Mouse (Mus musculus) right cerebral cortex, adult 2 months (tissue): Measurements from ENCODE around the gene Pappa2.

Source experiments
- DNase-seq, 2 experiments: peaks; one replicate each; pipeline ENCODE4 v3.0.0; 2021 to 2022; ENCODE audit warnings: low spot score in 2 of 2

Gene Pappa2

DNA sequence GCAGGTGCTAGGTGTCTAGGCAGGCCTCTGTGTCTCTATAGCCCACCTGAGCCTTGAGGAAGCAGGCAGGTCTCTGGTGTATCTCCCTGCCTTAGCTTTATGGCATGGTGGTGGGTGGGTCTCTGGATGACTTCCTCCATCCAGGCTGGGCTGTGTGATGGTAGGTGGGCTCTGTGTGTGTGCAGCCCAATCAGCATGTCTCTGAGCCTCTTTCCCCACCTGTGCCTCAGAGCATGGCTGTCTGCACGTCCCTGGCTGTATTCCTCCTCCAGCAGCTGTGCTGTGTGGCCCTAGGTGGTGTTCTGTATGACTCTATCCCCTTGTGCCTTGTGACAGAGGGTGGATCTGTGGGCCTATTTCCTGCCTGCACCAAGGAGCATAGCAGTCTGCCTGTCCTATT, at the start of gene Pappa2:
Pappa2 (minus strand) TSS at position 101 of the 400 bp plus-strand sequence.
- DNase-seq = no peak

DNA sequence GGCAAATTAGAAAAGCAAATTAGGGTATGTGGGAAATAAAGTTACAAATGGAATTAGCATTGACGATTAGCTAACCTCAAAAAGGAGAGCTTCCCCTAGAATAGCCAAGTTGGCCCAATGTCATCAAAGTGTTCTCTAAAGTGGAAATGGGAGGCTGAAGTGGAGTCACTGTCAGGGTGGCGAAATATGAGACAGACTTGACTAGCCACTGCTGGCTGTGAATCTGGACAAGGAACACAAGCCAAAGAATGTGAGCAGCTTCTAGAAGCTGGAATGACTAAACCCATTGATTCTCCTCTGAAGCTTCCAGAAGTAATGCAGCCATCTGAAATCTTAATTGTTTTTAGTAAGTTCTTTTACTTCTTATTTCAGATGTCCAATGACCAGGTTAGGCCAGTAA, 48.8 kb upstream of the Pappa2 start:
- no peak for DNase-seq

GRCm38 (mm10) chr1:159014940-159015660, 34.8 kb upstream of the Pappa2 start:
- DNase-seq = no peak

- no peak for DNase-seq
Observed at GRCm38 (mm10) chr1:158987042-158987441, 6.8 kb upstream of the Pappa2 start.

- DNase-seq = no peak
Observed at GRCm38 (mm10) chr1:158962340-158962739, 17.9 kb downstream of the Pappa2 start.

GRCm38 (mm10) chr1:158960984-158961383, 19.3 kb downstream of the Pappa2 start:
- no peak for DNase-seq

GRCm38 (mm10) chr1:158960549-158960948, 19.7 kb downstream of the Pappa2 start:
- no peak for DNase-seq

DNA sequence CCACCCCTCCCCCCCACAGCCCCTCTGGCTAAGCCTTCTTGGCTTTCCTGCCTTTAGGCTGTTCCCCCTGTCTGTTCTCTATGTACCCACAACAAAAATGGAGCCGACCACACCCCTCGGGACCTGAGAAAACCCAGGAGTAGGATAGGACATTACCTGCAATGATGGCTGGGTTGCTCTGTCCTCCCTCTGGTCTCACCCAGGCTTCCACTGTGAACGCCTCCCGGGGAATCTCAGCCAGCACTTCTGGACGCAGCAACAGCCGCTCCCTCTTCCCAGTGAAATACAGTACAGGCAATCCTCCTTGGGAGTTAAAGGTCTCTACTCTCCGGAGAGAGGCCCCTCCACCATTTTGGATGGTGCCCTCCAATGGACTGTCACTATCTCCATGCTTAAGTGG, 23.9 kb downstream of the Pappa2 start:
- DNase-seq = no peak

GRCm38 (mm10) chr1:158954785-158955184, 25.5 kb downstream of the Pappa2 start:
- DNase-seq = no peak

DNA sequence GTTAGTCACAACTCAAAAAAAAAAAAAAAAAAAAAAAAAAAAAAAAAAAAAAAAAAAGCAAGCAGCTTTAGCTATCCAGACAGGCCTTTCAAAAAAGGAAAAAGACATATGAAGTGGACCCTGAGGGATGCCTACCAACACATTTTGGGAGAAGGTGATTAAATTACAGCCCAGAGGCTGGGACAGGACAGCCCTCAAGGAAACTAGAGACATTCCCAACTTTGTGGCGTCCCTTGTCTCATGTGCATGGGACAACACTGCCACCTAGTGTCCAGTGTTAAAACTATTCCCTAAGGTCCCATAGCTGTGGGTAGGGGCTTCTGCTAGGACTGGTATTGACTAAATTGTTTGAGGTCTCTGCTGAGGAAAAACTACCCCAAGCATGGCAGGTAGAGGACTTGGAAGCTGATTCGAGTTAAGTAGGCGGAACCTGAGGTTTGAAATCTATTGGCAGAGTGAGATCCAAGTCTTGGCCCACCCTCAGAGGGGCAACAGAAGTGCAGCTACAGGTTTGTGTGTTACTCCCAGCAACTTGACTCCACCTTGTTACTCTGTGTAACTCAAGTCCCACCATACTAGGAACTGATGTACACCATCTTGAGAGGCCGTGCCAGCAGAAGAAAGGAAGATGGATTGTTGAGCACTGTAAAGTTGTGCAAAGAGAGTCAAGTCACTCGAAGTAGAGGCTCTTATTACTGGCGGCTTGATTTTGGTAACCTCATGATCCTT, 26.6 kb downstream of the Pappa2 start:
- DNase-seq = peak; percentile 64 to 75

- DNase-seq = no peak
Observed at GRCm38 (mm10) chr1:158949041-158949440, 31.2 kb downstream of the Pappa2 start.

- DNase-seq = no peak
Observed at GRCm38 (mm10) chr1:158947981-158948735, 32.1 kb downstream of the Pappa2 start.

- DNase-seq = no peak
Observed at GRCm38 (mm10) chr1:158944936-158945335, 35.4 kb downstream of the Pappa2 start.

DNA sequence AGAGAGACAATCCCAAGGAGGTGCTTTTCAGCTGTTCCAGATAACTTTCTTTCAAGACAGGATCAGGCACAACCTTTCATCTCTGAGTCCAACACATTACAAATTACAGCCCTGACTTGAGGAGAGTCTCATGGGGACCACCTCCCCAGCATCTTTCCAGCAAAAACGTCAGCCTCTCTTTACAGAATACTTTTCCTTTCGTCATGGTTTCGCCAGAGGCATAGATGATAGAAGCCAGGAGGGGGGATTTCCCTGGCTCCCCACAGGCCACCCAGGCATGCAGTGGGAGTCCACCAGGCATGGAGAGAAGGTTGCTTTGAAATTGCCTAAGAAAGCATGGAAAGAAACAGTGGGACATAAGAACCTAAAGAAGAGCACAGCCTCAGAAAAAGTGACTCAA, 37.4 kb downstream of the Pappa2 start:
- DNase-seq = no peak

- no peak for DNase-seq
Observed at GRCm38 (mm10) chr1:158940966-158941365, 39.3 kb downstream of the Pappa2 start.

GRCm38 (mm10) chr1:158934447-158934846, 45.8 kb downstream of the Pappa2 start:
- no peak for DNase-seq

DNA sequence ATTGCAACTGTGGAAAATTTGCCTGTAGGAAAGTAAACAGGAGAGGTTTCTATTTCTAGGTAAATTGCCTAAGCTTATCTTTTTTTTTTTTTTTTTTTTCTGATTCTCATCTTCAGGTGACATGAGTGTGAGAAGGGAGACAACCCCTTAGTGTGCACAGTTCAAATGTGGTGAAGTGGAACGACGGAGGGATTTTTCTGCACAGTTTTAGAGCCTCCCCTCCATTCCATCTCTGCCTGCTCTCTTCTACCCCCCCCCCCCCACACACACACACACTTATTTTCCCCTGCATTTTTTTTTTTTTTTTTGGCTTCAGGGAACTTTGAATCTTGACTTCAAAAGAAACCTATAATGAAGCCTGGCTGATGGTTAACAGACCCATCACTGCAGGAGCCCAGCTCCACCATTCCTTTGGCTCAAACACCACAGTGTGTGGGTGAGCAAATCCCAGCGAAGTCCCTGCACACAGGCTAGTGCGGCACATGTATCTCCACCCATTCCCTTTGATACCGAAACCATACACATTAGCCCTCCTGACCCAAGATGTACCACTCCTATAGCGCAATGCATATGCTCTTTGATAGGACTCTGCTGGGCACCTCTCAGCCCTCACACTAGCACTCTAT, 49.0 kb downstream of the Pappa2 start:
- DNase-seq = no peak

DNA sequence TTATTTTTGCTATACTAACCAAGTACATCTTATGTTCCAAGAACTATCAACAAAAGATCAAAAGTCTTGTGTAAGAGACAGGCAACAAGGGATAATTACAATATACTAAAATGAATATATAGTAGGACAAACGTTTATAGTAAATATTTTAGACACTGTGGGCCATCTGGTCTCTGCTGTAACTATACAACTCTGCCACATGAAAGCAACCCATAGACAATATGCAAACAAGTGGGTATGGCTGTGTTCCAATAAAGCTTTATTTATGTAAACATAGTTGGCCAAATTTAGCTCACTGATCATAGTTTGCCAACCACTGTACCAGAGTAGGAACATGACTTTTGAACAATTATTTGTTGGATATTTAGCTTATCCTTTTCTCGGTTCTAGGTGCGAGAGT, 50.9 kb downstream of the Pappa2 start:
- no peak for DNase-seq

DNA sequence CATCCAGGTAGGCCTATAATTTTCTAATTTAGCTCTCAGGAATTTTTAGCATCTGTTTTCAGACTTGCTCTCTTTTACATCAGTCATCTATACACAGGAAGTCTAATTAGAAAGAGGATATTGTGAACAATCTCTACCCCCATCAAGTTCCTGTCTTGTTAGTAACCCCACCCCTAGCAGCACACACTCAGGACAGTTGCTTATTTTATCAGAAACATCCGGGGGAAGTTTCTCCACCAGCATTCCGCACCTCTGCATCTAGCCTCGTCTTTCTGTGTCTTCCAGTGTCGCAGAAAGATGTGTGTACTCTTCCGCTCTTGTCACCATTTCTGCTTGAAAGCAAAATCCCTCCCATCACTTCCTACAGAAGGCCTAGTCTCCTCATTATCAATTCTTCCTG, 59.8 kb downstream of the Pappa2 start:
- no peak for DNase-seq

- DNase-seq = no peak
Observed at GRCm38 (mm10) chr1:158918890-158919289, 61.4 kb downstream of the Pappa2 start.

DNA sequence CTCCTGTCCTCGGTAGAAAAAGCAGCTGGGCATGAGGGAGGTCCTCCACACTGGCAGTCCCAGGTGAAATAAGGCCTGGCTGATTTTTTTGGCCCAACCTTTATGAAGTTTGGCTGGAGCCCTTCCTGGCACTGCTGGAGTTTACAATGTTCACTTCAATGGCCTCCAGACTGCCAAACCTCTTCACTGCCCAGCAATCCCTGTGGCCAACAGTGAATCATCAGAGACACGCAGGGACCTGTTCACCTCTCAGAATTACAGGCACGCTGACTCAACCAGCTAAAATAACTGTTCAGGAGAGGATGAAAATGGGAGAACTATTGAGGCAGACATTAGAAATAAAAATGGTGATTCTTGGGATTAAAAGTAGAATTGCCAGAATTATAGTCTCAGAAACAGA, 63.2 kb downstream of the Pappa2 start:
- DNase-seq = no peak

GRCm38 (mm10) chr1:158915592-158915991, 64.7 kb downstream of the Pappa2 start:
- no peak for DNase-seq
